Mouse (Mus musculus): ENCODE data around the gene Armc10. TPM values are rescaled to one million over a fixed set of nuclear protein-coding genes. Genes with fewer than 3 reads are reported as not detected.

The Armc10 gene
- polyA plus RNA-seq, 1 experiment from 2014 or later, result 66.9 TPM

GRCm38 (mm10) chr5:21673742-21674141 is 28.1 kb downstream of the Armc10 start:
- H3K36me3 ChIP-seq, result peaks cover 83% of the 10 kb centered on the region
- no peak for DNase-seq (ENCODE audit: low spot score)
- 94% methylated on average over 9 of the region's 9 CpGs for whole genome bisulfite sequencing

GRCm38 (mm10) chr5:21675019-21675418 is 29.4 kb downstream of the Armc10 start:
- no peak overlapping the region for H3K4me3 ChIP-seq
- H3K27me3 ChIP-seq (ENCODE audit: low read depth, poor library complexity, severe bottlenecking), result no peaks in the 10 kb centered on the region
- no peak overlapping the region for H3K27ac ChIP-seq (replicated peaks)
- DNase-seq (ENCODE audit: low spot score), result no peak
- WGBS, result 85% methylated on average over 12 of the region's 12 CpGs
- H3K4me1 ChIP-seq, result no peaks in the 10 kb centered on the region
- H3K9me3 ChIP-seq (replicated peaks), result 0 out of 2 replicates have a peak, but pooled peaks cover 3% of the 10 kb centered on the region
- H3K36me3 ChIP-seq, result peaks cover 85% of the 10 kb centered on the region

More at GRCm38 (mm10) chr5:21673742-21674141, 28.1 kb downstream of the Armc10 start:
- 0 out of 2 replicates have a peak, but pooled peaks cover 3% of the 10 kb centered on the region for H3K9me3 ChIP-seq (replicated peaks)
- H3K4me3 ChIP-seq, result no peak overlapping the region
- no peak overlapping the region; the same call in 1 of the 2 replicates for H3K27ac ChIP-seq (replicated peaks)
- no peaks in the 10 kb centered on the region for H3K4me1 ChIP-seq
- H3K27me3 ChIP-seq (ENCODE audit: low read depth, poor library complexity, severe bottlenecking), result no peaks in the 10 kb centered on the region

DNA sequence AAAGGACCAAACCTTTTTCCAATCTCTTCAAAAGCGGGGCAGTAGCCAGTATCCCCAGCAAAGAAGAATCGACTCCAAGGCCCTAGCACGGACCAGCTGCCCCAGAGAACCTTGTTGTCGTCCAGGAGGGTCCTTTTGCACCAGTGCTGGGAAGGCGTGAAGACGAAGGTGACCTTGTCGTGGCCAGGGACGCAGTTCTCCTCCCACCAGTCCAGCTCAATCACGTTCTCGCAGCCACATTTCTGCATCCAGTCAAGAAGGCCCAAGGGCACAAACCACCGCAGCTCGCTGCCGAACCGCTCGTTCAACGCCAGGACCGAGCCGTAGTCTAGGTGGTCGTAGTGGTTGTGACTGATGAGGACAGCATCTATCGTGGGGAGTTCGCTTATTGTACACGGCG is 29.9 kb downstream of the Armc10 start:
- Histone ChIP-seq H3K4me3 (no peak overlapping the region), H3K9me3 (replicated peaks) (0 out of 2 replicates have a peak, but pooled peaks cover 3% of the 10 kb centered on the region), H3K27ac (replicated peaks) (no peak overlapping the region), H3K27me3 (ENCODE audit: low read depth, poor library complexity, severe bottlenecking) (no peaks in the 10 kb centered on the region), H3K4me1 (no peaks in the 10 kb centered on the region), H3K36me3 (peaks cover 82% of the 10 kb centered on the region)
- 94% methylated on average over 23 of the region's 23 CpGs for WGBS
- DNase-seq (ENCODE audit: low spot score), result no peak

DNA sequence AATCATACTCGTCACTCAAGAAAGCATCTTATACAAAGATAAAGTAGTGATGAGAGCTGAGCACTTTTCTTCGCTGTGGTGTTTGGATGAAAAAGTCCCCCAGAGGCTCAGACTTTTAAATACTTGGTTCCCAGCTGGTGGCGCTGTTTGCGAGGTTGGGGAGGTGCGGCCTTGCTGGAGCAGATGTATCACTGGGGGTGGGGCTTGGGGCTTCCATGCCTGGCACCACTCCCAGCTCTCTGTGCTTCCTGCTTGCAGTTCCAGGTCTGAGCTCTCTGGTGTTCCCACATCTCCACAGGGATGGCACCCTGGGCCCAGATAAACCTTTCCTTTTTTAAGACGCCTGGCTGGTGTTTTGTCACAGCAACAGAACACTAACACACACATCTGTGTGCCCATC is 32.3 kb downstream of the Armc10 start:
- no peak for DNase-seq (ENCODE audit: low spot score)
- WGBS, result 95% methylated on average over 6 of the region's 6 CpGs
- peaks cover 92% of the 10 kb centered on the region for H3K36me3 ChIP-seq

DNA sequence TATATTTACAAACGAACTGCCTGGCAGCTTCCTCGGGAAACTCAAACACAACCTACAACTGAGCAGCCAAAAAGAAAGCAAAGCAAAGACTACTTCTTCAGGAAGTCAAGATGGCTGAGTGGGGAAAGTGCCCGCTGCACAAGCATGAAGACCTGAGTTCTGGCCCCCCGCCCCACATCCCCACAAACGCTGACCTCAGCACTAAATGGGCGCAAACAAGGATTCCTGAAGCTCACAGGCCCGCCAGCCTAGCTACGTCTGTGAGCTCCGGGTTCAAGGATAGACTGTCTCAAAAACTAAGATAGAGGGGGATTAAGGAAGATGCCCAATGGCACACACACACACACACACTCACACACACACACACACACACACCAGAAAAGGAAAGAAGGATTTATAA is 32.8 kb downstream of the Armc10 start:
- Histone ChIP-seq H3K4me1 (no peaks in the 10 kb centered on the region), H3K27me3 (ENCODE audit: low read depth, poor library complexity, severe bottlenecking) (no peaks in the 10 kb centered on the region), H3K4me3 (no peak overlapping the region), H3K9me3 (replicated peaks) (0 out of 2 replicates have a peak, but pooled peaks cover 3% of the 10 kb centered on the region), H3K36me3 (peaks cover 93% of the 10 kb centered on the region), H3K27ac (replicated peaks) (no peak overlapping the region)
- DNase-seq (ENCODE audit: low spot score), result no peak
- 90% methylated on average over 9 of the region's 9 CpGs for WGBS

More for the DNA sequence above, 32.3 kb downstream of the Armc10 start:
- no peak overlapping the region for H3K4me3 ChIP-seq
- H3K4me1 ChIP-seq, result no peaks in the 10 kb centered on the region
- no peaks in the 10 kb centered on the region for H3K27me3 ChIP-seq (ENCODE audit: low read depth, poor library complexity, severe bottlenecking)
- H3K9me3 ChIP-seq (replicated peaks), result 0 out of 2 replicates have a peak, but pooled peaks cover 3% of the 10 kb centered on the region
- H3K27ac ChIP-seq (replicated peaks), result no peak overlapping the region

DNA sequence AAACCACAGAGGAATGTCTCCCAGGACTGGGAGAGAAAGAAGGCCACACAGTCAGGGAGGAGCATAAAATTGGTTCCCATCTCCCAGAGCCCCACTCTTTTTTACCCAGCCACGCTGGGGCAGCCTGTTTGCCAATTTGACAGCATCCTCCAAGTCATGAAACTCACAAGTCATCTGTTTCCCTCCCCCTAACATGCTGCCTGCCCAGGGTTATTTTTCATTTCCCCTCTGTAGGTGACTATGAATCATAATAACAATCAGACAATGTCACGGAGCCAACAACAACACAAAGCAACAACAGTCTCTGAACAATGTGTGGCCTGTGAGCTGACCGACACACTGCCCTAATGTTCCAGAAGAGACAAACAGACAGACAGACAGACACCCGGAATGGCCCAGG is 34.4 kb downstream of the Armc10 start:
- Histone ChIP-seq H3K27me3 (ENCODE audit: low read depth, poor library complexity, severe bottlenecking) (no peaks in the 10 kb centered on the region), H3K36me3 (peaks cover 94% of the 10 kb centered on the region), H3K9me3 (replicated peaks) (peaks cover 9% of the 10 kb centered on the region; the same call in 1 of the 2 replicates), H3K4me3 (no peak overlapping the region), H3K4me1 (no peaks in the 10 kb centered on the region), H3K27ac (replicated peaks) (no peak overlapping the region)
- 87% methylated on average over 4 of the region's 4 CpGs for WGBS
- DNase-seq (ENCODE audit: low spot score), result no peak

DNA sequence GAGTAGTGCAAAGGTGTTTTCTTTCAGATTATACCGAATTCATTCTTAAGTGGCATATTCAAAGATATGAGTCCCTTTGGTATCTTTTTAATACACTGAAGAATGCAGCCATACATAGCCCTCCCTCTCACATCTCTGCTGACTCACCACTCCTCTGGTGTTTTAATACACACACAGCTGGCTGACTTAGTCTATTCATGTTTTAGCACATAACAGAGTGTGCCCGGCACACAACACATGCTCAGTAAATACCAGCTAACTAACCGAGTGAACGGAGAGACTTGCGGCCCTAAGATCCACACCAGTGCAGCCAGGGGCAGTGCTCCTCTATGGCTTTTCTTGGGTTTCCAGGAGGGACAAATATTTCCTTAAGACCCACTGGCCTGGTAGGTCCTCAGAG is 35.3 kb downstream of the Armc10 start:
- H3K9me3 ChIP-seq (replicated peaks), result peaks cover 10% of the 10 kb centered on the region; the same call in 1 of the 2 replicates
- no peaks in the 10 kb centered on the region for H3K27me3 ChIP-seq (ENCODE audit: low read depth, poor library complexity, severe bottlenecking)
- 95% methylated on average over 5 of the region's 5 CpGs for WGBS
- H3K27ac ChIP-seq (replicated peaks), result no peak overlapping the region
- H3K36me3 ChIP-seq, result peaks cover 90% of the 10 kb centered on the region
- no peak for DNase-seq (ENCODE audit: low spot score)
- H3K4me3 ChIP-seq, result no peak overlapping the region
- H3K4me1 ChIP-seq, result no peaks in the 10 kb centered on the region

- 94% methylated on average over 9 of the region's 9 CpGs for WGBS
- Histone ChIP-seq H3K4me1 (no peaks in the 10 kb centered on the region), H3K9me3 (replicated peaks) (peaks cover 7% of the 10 kb centered on the region; the same call in 1 of the 2 replicates), H3K4me3 (no peak overlapping the region), H3K27me3 (ENCODE audit: low read depth, poor library complexity, severe bottlenecking) (no peaks in the 10 kb centered on the region), H3K27ac (replicated peaks) (no peak overlapping the region), H3K36me3 (peaks cover 76% of the 10 kb centered on the region)
- no peak for DNase-seq (ENCODE audit: low spot score)
These were observed 38.2 kb downstream of the Armc10 start for GRCm38 (mm10) chr5:21683811-21684210.

DNA sequence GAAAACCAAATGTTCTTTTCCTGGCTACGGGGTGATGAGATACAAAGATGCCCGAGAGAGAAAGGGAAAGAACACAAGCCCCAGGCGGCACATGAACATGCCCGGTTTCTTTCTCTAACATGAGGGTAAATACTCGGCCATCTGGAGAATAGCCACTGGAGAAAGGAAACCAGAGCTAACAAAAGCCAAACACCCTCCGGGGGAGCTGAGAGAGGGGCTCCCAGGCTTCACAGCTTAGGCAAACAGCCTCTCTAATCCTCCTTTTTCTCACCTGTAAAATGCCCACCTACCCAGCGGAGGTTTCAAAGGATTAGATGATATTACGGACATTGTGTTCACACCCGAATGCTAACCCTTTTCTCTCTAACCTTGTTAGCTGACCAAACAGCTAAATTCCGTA is 39.4 kb downstream of the Armc10 start:
- 70% methylated on average over 10 of the region's 10 CpGs for WGBS
- H3K36me3 ChIP-seq, result peaks cover 74% of the 10 kb centered on the region
- H3K9me3 ChIP-seq (replicated peaks), result peaks cover 9% of the 10 kb centered on the region; the same call in 1 of the 2 replicates
- no peaks in the 10 kb centered on the region for H3K27me3 ChIP-seq (ENCODE audit: low read depth, poor library complexity, severe bottlenecking)
- H3K27ac ChIP-seq (replicated peaks), result no peak overlapping the region
- no peaks in the 10 kb centered on the region for H3K4me1 ChIP-seq
- DNase-seq (ENCODE audit: low spot score), result no peak
- no peak overlapping the region for H3K4me3 ChIP-seq

- H3K27me3 ChIP-seq (ENCODE audit: low read depth, poor library complexity, severe bottlenecking), result no peaks in the 10 kb centered on the region
- H3K9me3 ChIP-seq (replicated peaks), result peaks cover 9% of the 10 kb centered on the region; the same call in 1 of the 2 replicates
- H3K4me3 ChIP-seq, result no peak overlapping the region
- 78% methylated on average over 4 of the region's 4 CpGs for WGBS
- no peak for DNase-seq (ENCODE audit: low spot score)
- H3K4me1 ChIP-seq, result no peaks in the 10 kb centered on the region
- no peak overlapping the region for H3K27ac ChIP-seq (replicated peaks)
- peaks cover 59% of the 10 kb centered on the region for H3K36me3 ChIP-seq
These were observed 41.4 kb downstream of the Armc10 start for GRCm38 (mm10) chr5:21687042-21687441.

GRCm38 (mm10) chr5:21692230-21692629 is 46.6 kb downstream of the Armc10 start:
- DNase-seq (ENCODE audit: low spot score), result no peak
- Histone ChIP-seq H3K36me3 (peaks cover 20% of the 10 kb centered on the region), H3K9me3 (replicated peaks) (peaks cover 2% of the 10 kb centered on the region; the same call in 1 of the 2 replicates), H3K27me3 (ENCODE audit: low read depth, poor library complexity, severe bottlenecking) (no peaks in the 10 kb centered on the region), H3K4me1 (no peaks in the 10 kb centered on the region), H3K4me3 (no peak overlapping the region), H3K27ac (replicated peaks) (no peak overlapping the region)
- WGBS, result 93% methylated on average over 5 of the region's 5 CpGs

DNA sequence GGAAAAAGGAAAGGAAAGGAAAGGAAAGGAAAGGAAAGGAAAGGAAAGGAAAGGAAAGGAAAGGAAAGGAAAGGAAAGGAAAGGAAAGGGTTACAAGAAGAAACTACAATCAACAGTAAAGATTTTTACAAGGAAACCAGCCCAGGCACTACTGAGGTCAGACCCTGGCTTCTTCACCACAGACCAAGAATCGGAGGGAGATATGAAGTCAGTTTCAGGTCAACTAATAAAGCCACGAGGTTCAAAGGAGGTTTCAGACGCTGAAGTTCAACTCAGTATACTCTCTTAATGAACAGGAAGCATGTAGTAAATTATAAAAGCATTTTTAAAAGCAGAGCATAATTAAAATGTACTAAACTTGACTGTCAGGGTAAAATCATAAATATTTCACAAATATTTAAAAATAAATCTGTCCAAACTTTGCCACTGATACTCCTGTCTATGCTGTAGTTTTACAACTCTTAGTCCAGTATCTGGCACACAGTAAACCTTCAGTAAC is 47.8 kb downstream of the Armc10 start:
- no peak overlapping the region for H3K27ac ChIP-seq (replicated peaks)
- DNase-seq (ENCODE audit: low spot score), result no peak
- H3K27me3 ChIP-seq (ENCODE audit: low read depth, poor library complexity, severe bottlenecking), result no peaks in the 10 kb centered on the region
- H3K9me3 ChIP-seq (replicated peaks), result peaks cover 2% of the 10 kb centered on the region; the same call in 1 of the 2 replicates
- no peak overlapping the region for H3K4me3 ChIP-seq
- peaks cover 19% of the 10 kb centered on the region for H3K36me3 ChIP-seq
- WGBS, result 85% methylated on average over 3 of the region's 3 CpGs
- H3K4me1 ChIP-seq, result 0 out of 2 replicates have a peak, but pooled peaks cover 2% of the 10 kb centered on the region

- peaks cover 8% of the 10 kb centered on the region; the same call in 1 of the 2 replicates for H3K4me1 ChIP-seq
- H3K4me3 ChIP-seq, result no peak overlapping the region
- H3K9me3 ChIP-seq (replicated peaks), result no peaks in the 10 kb centered on the region
- 0 out of 2 replicates have a peak, but pooled peaks cover 9% of the 10 kb centered on the region for H3K36me3 ChIP-seq
- WGBS, result 90% methylated on average over 3 of the region's 3 CpGs
- DNase-seq (ENCODE audit: low spot score), result no peak
- no peaks in the 10 kb centered on the region for H3K27me3 ChIP-seq (ENCODE audit: low read depth, poor library complexity, severe bottlenecking)
- no peak overlapping the region for H3K27ac ChIP-seq (replicated peaks)
These were observed 49.4 kb downstream of the Armc10 start for GRCm38 (mm10) chr5:21694854-21695490.

All from midbrain, embryonic 10.5 days (tissue).